Mouse (Mus musculus) ovary, adult 10 weeks (tissue): ENCODE measurements around the gene Pkn2. TPM values are rescaled to one million over a fixed set of nuclear protein-coding genes. Genes with fewer than 3 reads are reported as not detected.

Experiments used
- polyA plus RNA-seq: library from polyadenylated mRNA; stranded (reverse); fragments of 350-450 nt; fragmentation: Illumina TruSeq; extraction: RNeasy Lipid Tissue Mini Kit (QIAGEN cat#74804); gene quantifications from one replicate; pipeline ENCODE4 v1.2.3, GENCODE M21; 2014

Gene Pkn2
- 179 TPM for polyA plus RNA-seq

DNA sequence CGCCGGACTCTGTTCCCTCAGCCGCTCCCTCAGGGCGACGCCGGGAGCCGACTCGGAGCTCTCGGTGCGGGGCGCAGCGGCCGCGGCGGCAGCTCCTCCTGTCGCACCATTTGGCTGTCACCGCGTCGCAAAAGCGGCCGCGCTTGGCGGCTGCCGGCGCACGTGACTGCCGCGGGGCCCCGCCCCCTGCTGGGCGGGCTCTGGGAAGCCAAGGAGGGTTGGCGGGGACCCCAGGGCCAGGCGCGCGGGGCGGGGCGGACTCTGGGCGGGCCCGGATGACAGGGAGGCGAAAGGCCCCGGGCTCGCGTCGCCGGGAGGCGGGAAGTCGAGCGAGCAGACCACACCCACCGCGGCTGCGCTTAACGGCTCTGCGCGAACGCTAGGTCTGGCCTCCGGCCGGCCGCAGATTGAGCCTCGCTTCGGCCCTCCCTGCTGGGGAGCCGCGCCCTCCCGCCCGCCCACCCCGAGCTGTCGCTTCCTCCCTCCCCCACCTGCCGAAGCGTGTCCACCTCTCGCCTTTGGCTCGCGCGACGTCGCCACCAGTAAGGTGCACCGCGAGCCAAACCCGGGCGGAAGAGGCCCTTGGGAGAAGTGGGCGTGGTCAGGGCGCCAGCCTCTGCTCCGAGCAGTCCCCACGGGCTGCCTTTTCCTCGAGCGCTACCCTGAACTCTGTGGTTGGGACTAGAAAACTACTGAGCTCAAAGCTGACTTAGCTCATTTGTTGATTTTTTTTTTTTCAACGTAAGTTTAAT lies at the start of gene Pkn2:
Pkn2 (minus strand) TSS at position 133 of the 752 bp plus-strand sequence.

GRCm38 (mm10) chr3:142764995-142765777 lies 116.6 kb downstream of the Pkn2 start, which contains the start of gene Gtf2b:
Gene Gtf2b (plus strand): TSS chr3:142765045.

Other genes starting within 250 kb of the Pkn2 start
- gene Kyat3, start 181.0 kb downstream of the Pkn2 start, polyA plus RNA-seq, result 45.4 TPM
- gene Gtf2b, start 117.0 kb downstream of the Pkn2 start, polyA plus RNA-seq, result 68.8 TPM